Mouse (Mus musculus): ENCODE data around the gene Vdac2. TPM values are rescaled to one million over a fixed set of nuclear protein-coding genes. Genes with fewer than 3 reads are reported as not detected.

Gene Vdac2
- total and polyA plus RNA-seq, 3 experiments: 268 to 475 (median 461) TPM

DNA sequence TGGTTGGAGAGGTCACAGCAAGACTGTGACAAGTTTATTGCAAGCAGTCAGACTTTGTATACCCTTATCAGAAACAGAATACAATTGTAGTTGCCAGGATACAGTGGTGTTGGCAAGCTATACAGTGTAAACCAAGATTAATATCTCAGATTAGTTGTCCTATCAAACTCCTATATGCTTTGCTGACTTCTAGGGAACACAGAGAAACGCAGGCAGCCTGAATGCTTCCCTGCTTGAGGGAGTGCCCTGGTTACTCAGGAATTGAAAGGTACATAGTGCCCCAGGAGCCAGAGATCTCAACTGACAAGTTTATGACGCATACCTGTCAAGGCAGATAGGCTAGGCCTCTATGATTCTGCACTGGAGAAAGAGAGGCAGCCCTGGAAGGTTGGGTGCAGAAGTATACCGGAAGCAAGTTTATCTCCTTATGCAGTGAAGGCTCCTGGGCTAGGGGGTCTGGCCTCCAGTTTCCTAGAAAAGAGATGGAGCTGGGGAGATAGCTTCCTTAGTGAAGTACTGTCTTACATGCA lies 18.3 kb upstream of the Vdac2 start:
- no peak overlapping the region for H3K4me3 ChIP-seq (replicated peaks in 1 of 3; ENCODE audit: low read depth in 2 of 3, low read length in 2 of 3, poor library complexity in 1 of 3)
- TF ChIP-seq E2F4 (IDR thresholded peaks at IDR 0.05; ENCODE audit: insufficient replicate concordance, low read depth, low read length) (no peak), SMC3 (IDR thresholded peaks at IDR 0.05; ENCODE audit: low read depth, low read length) (no peak), SIN3A (IDR thresholded peaks at IDR 0.05; ENCODE audit: low read length) (no peak), ELF1 (IDR thresholded peaks at IDR 0.05; ENCODE audit: low read depth, low read length) (no peak), POLR2AphosphoS2 (IDR thresholded peaks at IDR 0.05; ENCODE audit: low read depth, low read length) (no peak), MEF2A (IDR thresholded peaks at IDR 0.05; ENCODE audit: borderline replicate concordance, low read depth, low read length) (no peak), IRF4 (IDR thresholded peaks at IDR 0.05; ENCODE audit: low read depth, low read length) (no peak), TCF12 (IDR thresholded peaks at IDR 0.05; ENCODE audit: low read depth, low read length) (no peak), JUND (conservative IDR thresholded peaks at IDR 0.05; ENCODE audit: low read depth, low read length) (no peak), HCFC1 (IDR thresholded peaks at IDR 0.05; ENCODE audit: low read depth, low read length) (no peak), MAZ (IDR thresholded peaks at IDR 0.05; ENCODE audit: low read depth, low read length) (no peak)
- no peak overlapping the region for H3K27ac ChIP-seq (ENCODE audit: insufficient read depth, low read depth)
- in situ Hi-C loops (cut with MboI; ENCODE audit: low pct_ligation_motif_present, low pct_unique_long_range_greater_than_20kb, low sequenced_read_pairs) (no loop called here), dilution Hi-C loops (cut with MboI; ENCODE audit: extremely low pct_ligation_motif_present, extremely low pct_unique_long_range_greater_than_20kb, low sequenced_read_pairs) (no loop called here)
- no peak overlapping the region for H3K4me2 ChIP-seq (ENCODE audit: insufficient read depth, low read depth, poor library complexity, severe bottlenecking)
- no peaks in the 10 kb centered on the region for H3K27me3 ChIP-seq (replicated peaks)
- H3K9ac ChIP-seq (ENCODE audit: insufficient read depth, low read depth): no peak overlapping the region
- H3K79me2 ChIP-seq (replicated peaks; ENCODE audit: control insufficient read depth, extremely low read depth, insufficient read depth, poor library complexity, severe bottlenecking): no peaks in the 10 kb centered on the region
- peaks cover 0 to 7% of the 10 kb centered on the region in 2 experiments for H3K36me3 ChIP-seq (replicated peaks in 1 of 2; ENCODE audit: control insufficient read depth in 1 of 2, insufficient read depth in 1 of 2, low read length in 1 of 2)
- peaks cover 6 to 18% of the 10 kb centered on the region in 2 experiments for H3K4me1 ChIP-seq (ENCODE audit: control insufficient read depth in 1 of 2, insufficient read depth in 2 of 2)
- no peaks in the 10 kb centered on the region for H3K9me3 ChIP-seq (replicated peaks; ENCODE audit: low read length)
- DNase-seq (ENCODE audit: extremely low read depth): no peak

DNA sequence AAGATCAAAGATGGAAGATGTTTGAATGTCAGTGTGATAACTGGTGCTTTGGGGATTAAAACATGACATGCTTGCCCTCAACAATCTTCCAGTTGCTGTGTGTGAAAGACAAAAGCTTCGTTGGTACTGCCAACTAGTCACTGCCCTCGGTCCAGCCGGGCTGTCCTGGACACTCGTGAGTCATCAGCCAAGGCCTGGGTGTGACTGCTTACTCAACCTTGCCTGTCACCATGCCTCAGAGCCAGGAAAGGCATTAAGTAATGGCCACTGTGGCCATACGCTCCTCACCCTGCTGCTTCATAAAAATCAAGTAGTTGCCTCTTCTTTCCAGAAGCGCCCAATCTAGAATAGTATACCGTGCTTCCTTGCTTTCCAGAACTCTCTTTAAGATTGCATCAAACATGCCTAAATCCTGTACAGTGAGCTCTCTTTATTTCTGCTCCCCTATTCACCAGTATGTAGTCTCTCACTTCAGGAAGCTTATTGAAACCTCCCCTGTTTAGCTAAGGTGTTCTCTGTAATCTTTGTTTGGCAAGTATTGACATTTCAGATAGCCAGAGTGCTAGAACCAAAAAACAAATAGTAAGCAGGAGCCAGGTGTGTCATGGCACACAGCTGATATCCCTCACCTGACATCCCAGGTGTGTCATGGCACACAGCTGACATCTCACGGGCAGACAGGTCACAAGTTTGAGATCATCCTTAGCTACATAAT lies 16.7 kb upstream of the Vdac2 start:
- Histone ChIP-seq H3K9me3 (replicated peaks; ENCODE audit: low read length) (no peaks in the 10 kb centered on the region), H3K9ac (ENCODE audit: insufficient read depth, low read depth) (no peak overlapping the region), H3K4me1 (ENCODE audit: control insufficient read depth in 1 of 2, insufficient read depth in 2 of 2) (peaks cover 6 to 32% of the 10 kb centered on the region in 2 experiments), H3K79me2 (replicated peaks; ENCODE audit: control insufficient read depth, extremely low read depth, insufficient read depth, poor library complexity, severe bottlenecking) (no peaks in the 10 kb centered on the region), H3K4me2 (ENCODE audit: insufficient read depth, low read depth, poor library complexity, severe bottlenecking) (no peak overlapping the region), H3K27ac (ENCODE audit: insufficient read depth, low read depth) (no peak overlapping the region), H3K36me3 (replicated peaks in 1 of 2; ENCODE audit: control insufficient read depth in 1 of 2, insufficient read depth in 1 of 2, low read length in 1 of 2) (no peaks in the 10 kb centered on the region), H3K4me3 (replicated peaks in 1 of 3; ENCODE audit: low read depth in 2 of 3, low read length in 2 of 3, poor library complexity in 1 of 3) (no peak overlapping the region), H3K27me3 (replicated peaks) (no peaks in the 10 kb centered on the region)
- DNase-seq (ENCODE audit: extremely low read depth): no peak
- dilution Hi-C loops (cut with MboI; ENCODE audit: extremely low pct_ligation_motif_present, extremely low pct_unique_long_range_greater_than_20kb, low sequenced_read_pairs) (no loop called here), in situ Hi-C loops (cut with MboI; ENCODE audit: low pct_ligation_motif_present, low pct_unique_long_range_greater_than_20kb, low sequenced_read_pairs) (no loop called here)
- TF ChIP-seq GABPA (IDR thresholded peaks at IDR 0.05; ENCODE audit: insufficient replicate concordance, low read depth, low read length): no peak
- TF ChIP-seq IRF4 (IDR thresholded peaks at IDR 0.05; ENCODE audit: low read depth, low read length): no peak
- TF ChIP-seq NELFE (IDR thresholded peaks at IDR 0.05; ENCODE audit: low read depth, low read length): no peak
- TF ChIP-seq ELF1 (IDR thresholded peaks at IDR 0.05; ENCODE audit: low read depth, low read length): no peak
- TF ChIP-seq JUN (IDR thresholded peaks at IDR 0.05; ENCODE audit: insufficient read depth, low read depth, low read length): no peak
- TF ChIP-seq ZNF384 (IDR thresholded peaks at IDR 0.05; ENCODE audit: low read depth, low read length): no peak
- TF ChIP-seq POLR2AphosphoS2 (IDR thresholded peaks at IDR 0.05; ENCODE audit: low read depth, low read length): no peak
- no peak for TF ChIP-seq KAT2A (IDR thresholded peaks at IDR 0.05; ENCODE audit: insufficient replicate concordance, low read length)
- TF ChIP-seq BHLHE40 (IDR thresholded peaks at IDR 0.05; ENCODE audit: low read depth, low read length): no peak
- TF ChIP-seq UBTF (IDR thresholded peaks at IDR 0.05; ENCODE audit: low read depth, low read length): no peak
- TF ChIP-seq CHD1 (IDR thresholded peaks at IDR 0.05; ENCODE audit: low read depth, low read length): no peak
- TF ChIP-seq USF2 (conservative IDR thresholded peaks at IDR 0.05; ENCODE audit: low read depth, low read length): no peak
- no peak for TF ChIP-seq ETS1 (conservative IDR thresholded peaks at IDR 0.05; ENCODE audit: low read depth, low read length)
- TF ChIP-seq CTCF (conservative IDR thresholded peaks at IDR 0.05 in 1 of 2, IDR thresholded peaks at IDR 0.05 in 1 of 2; ENCODE audit: low read depth in 2 of 2, low read length in 2 of 2): no peak
- no peak for TF ChIP-seq RAD21 (IDR thresholded peaks at IDR 0.05; ENCODE audit: low read depth, low read length)
- TF ChIP-seq ZMIZ1 (IDR thresholded peaks at IDR 0.05; ENCODE audit: low read depth, low read length): no peak
- TF ChIP-seq USF1 (IDR thresholded peaks at IDR 0.05; ENCODE audit: low read depth, low read length): no peak
